In the genomic region with DNA sequence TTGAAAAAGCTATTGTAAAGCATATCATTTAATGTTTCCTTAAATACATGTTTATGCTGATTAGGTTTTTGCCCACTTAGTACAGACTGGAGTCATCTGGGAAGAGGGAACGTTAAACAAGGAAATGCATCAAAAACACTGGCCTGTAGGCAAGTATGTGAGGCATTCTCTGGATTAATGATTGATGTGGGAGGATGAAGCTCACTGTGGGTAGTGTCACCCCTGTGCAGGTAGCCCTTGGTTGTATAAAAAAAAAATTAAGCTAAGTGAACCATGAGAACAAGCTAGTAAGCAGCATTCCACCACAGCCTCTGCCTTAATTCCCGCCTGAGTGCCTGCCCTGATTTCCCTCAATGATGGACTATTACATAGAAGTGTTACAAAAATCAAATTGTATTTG, we compare ENCODE assay signal across 21 mouse cellular contexts.
"Had no signal": no experiment of that assay in that cellular context is flagged by ENCODE, and none has a peak within 500 bp of the region (broad histone marks: within the 10 kb centered on the region; RNA-seq: fewer than 3 reads in every experiment).

No protein-coding gene starts in this region.

- H3K36me3 ChIP-seq: intestine, embryonic 15.5 days; limb, embryonic 12.5 days; limb, embryonic 15.5 days; lung, embryonic 15.5 days; midbrain, embryonic 10.5 days; midbrain, embryonic 13.5 days; neural tube, embryonic 13.5 days; stomach, embryonic 15.5 days had no signal

- H3K9ac ChIP-seq: intestine, embryonic 15.5 days; limb, embryonic 12.5 days; limb, embryonic 15.5 days; liver, embryonic 14.5 days; liver, postnatal 0 days; lung, embryonic 15.5 days; midbrain, embryonic 13.5 days; neural tube, embryonic 13.5 days; stomach, embryonic 15.5 days had no signal

- H3K4me2 ChIP-seq: intestine, embryonic 15.5 days; limb, embryonic 12.5 days; limb, embryonic 15.5 days; liver, embryonic 11.5 days; lung, embryonic 15.5 days; midbrain, embryonic 13.5 days; neural tube, embryonic 13.5 days; stomach, embryonic 15.5 days had no signal

- H3K27ac ChIP-seq: intestine, embryonic 15.5 days; limb, embryonic 12.5 days; limb, embryonic 15.5 days; liver, embryonic 14.5 days; lung, embryonic 15.5 days; midbrain, embryonic 10.5 days; midbrain, embryonic 13.5 days; neural tube, embryonic 13.5 days; stomach, embryonic 15.5 days had no signal

- ATAC-seq: intestine, embryonic 15.5 days; liver, postnatal 0 days; midbrain, embryonic 13.5 days; midbrain, embryonic 16.5 days had no signal

- H3K9me3 ChIP-seq: intestine, embryonic 15.5 days; limb, embryonic 12.5 days; limb, embryonic 15.5 days; lung, embryonic 15.5 days; megakaryocyte, embryonic 14.5 days; midbrain, embryonic 10.5 days; midbrain, embryonic 13.5 days; neural tube, embryonic 13.5 days; stomach, embryonic 15.5 days had no signal

- H3K27me3 ChIP-seq: intestine, embryonic 15.5 days; limb, embryonic 12.5 days; limb, embryonic 15.5 days; megakaryocyte, embryonic 14.5 days; midbrain, embryonic 13.5 days; neural tube, embryonic 13.5 days; stomach, embryonic 15.5 days had no signal

- H3K4me3 ChIP-seq: intestine, embryonic 15.5 days; limb, embryonic 12.5 days; limb, embryonic 15.5 days; lung, embryonic 15.5 days; megakaryocyte, embryonic 14.5 days; midbrain, embryonic 10.5 days; midbrain, embryonic 13.5 days; myocyte; neural tube, embryonic 13.5 days; stomach, embryonic 15.5 days had no signal

- H3K4me1 ChIP-seq: limb, embryonic 15.5 days; stomach, embryonic 15.5 days had no signal

- DNase-seq: left cerebral cortex, postnatal 4 days; liver, postnatal 0 days; lung, postnatal 10 days; lung, postnatal 36 days; retina, postnatal 1 day; right cerebral cortex, postnatal 25 days; spleen, adult 18-20 months; thymus, postnatal 36 days had no signal
